Mouse (Mus musculus) intestine, embryonic 15.5 days (tissue): ENCODE data around the gene Camta1. TPM values are rescaled to one million over a fixed set of nuclear protein-coding genes. Genes with fewer than 3 reads are reported as not detected.
A peak's percentile ranks its signal among the peaks of the same experiment; 100 is the strongest.

Experiments
- ATAC-seq: fragments of 200-750 bp; cut with Nextera tagmentation; 2 replicates; pipeline ENCODE4 v1.8.0; 2017; ENCODE audit warnings: moderate TSS enrichment, moderate library complexity
- H3K27ac ChIP-seq: fragments of 300-500 bp; sonication (generic); 2 replicates; pipeline ENCODE4 v1.5.1; 2015; ENCODE audit warnings: mild to moderate bottlenecking, inconsistent platforms
- H3K27me3 ChIP-seq: fragments of 300-500 bp; sonication (generic); replicated peaks from 2 replicates; pipeline ENCODE4 v1.6.1; 2015; ENCODE audit warnings: inconsistent platforms
- H3K36me3 ChIP-seq: fragments of 300-500 bp; sonication (generic); 2 replicates; pipeline ENCODE4 v1.6.1; 2015; ENCODE audit warnings: inconsistent platforms
- H3K4me1 ChIP-seq: fragments of 300-500 bp; sonication (generic); replicated peaks from 2 replicates; pipeline ENCODE4 v1.6.1; 2015; ENCODE audit warnings: inconsistent platforms
- H3K4me2 ChIP-seq: fragments of 300-500 bp; sonication (generic); replicated peaks from 2 replicates; pipeline ENCODE4 v1.6.1; 2015; ENCODE audit warnings: mild to moderate bottlenecking, inconsistent platforms
- H3K4me3 ChIP-seq: fragments of 300-500 bp; sonication (generic); replicated peaks from 2 replicates; pipeline ENCODE4 v1.5.1; 2015; ENCODE audit warnings: inconsistent platforms
- H3K9ac ChIP-seq: fragments of 300-500 bp; sonication (generic); 2 replicates; pipeline ENCODE4 v1.6.1; 2015; ENCODE audit warnings: inconsistent platforms
- H3K9me3 ChIP-seq: fragments of 300-500 bp; sonication (generic); 2 replicates; pipeline ENCODE4 v1.6.1; 2016; ENCODE audit warnings: inconsistent platforms
- WGBS: fragments of 180-500 bp; shearing (Covaris S2); methylation state at CpG from one replicate; pipeline ENCODE4 v1.1.7; 2015; 5-methylcytosine and 5-hydroxymethylcytosine counted together
- polyA plus RNA-seq: library from polyadenylated mRNA; unstranded; fragments of >200 nt; fragmentation: Nextera tagmentation; extraction: Ambion mirVana; gene quantifications from 2 replicates; pipeline ENCODE4 v1.2.1, GENCODE M21; 2015

The Camta1 gene
- 70.2 and 75.7 TPM in 2 replicates for polyA plus RNA-seq

GRCm38 (mm10) chr4:151861806-151862739, at the start of gene Camta1:
Camta1 (minus strand) TSS chr4:151861876.
- peak; percentile 96 for ATAC-seq
- H3K4me1 ChIP-seq: peaks cover 8% of the 10 kb centered on the region; the same call in 1 of the 2 replicates
- under 1% methylated on average over 84 of the region's 85 CpGs for WGBS
- peak within 1 kb of the TSS; percentile 83 for H3K4me3 ChIP-seq
- H3K36me3 ChIP-seq: no peaks in the 10 kb centered on the region
- peak within 1 kb of the TSS; percentile 74 for H3K9ac ChIP-seq
- peak within 1 kb of the TSS; percentile 89 for H3K4me2 ChIP-seq
- peak within 1 kb of the TSS; percentile 96 for H3K27ac ChIP-seq
- no peaks in the 10 kb centered on the region for H3K27me3 ChIP-seq
- no peaks in the 10 kb centered on the region for H3K9me3 ChIP-seq

DNA sequence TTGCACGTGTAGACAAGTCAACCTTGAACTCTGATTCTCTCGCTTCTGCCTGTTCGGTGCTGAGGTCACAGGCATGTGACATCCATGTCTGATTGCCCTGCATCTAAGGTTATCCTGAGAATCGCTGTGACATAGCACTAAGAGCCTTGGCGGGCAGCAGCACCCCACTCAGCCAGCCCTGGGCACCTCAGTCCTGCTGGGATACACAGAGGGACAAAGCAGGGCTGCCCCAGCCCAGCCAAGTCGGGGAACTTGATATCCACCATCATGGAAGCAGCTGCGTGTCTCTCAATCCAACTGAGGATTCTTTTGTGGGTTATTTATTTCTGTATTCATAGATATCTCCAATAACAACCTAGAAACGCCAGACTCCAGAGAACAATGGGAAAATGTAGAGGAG, 47.1 kb upstream of the Camta1 start:
- 70% methylated on average over 8 of the region's 8 CpGs for WGBS

DNA sequence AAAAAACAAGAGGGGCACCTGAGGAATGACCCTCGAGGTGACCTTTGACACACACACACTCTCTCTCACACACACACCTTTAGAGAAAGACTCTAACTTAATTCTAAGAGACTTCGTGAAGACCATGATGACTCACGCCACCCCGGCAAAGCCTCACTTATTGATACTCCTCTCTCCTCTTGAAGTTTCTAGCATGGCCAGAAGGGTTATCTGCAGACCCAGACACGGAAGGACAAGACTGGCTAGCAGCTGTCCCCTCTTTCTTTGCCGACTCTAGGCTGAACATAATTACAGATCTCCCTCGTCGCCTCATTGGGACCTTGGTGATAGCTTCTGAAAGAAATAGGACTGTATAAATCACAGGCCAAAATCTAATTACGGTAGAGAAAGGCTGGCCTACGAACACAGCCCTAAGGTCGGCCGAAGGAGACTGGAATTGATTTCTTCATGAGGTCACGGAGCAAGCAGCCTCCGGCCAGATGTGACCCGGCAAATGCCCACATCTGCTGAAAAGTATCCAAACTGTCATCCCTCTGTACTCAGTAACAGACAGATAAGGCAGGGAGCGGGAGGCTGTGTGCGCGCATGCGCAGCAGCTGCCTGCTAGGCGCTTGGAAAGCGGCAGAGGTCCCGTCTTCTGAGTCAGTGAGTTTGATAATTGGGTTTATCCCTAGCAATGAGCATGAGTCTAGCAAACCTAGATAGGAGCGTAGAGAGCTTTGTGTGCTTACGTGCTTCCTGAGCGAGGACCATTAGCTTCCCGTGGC, 46.1 kb upstream of the Camta1 start:
- Histone ChIP-seq H3K4me3 (no peak overlapping the region), H3K4me2 (0 out of 2 replicates have a peak overlapping the region, but pooled peaks have one; percentile 14), H3K27me3 (0 out of 2 replicates have a peak, but pooled peaks cover 2% of the 10 kb centered on the region), H3K4me1 (0 out of 2 replicates have a peak, but pooled peaks cover 4% of the 10 kb centered on the region), H3K9me3 (no peaks in the 10 kb centered on the region), H3K36me3 (no peaks in the 10 kb centered on the region), H3K9ac (no peak overlapping the region), H3K27ac (no peak overlapping the region)
- 71% methylated on average over 26 of the region's 26 CpGs for WGBS
- no peak for ATAC-seq

More for the DNA sequence above, 47.1 kb upstream of the Camta1 start:
- Histone ChIP-seq H3K27me3 (0 out of 2 replicates have a peak, but pooled peaks cover 2% of the 10 kb centered on the region), H3K4me3 (no peak overlapping the region), H3K4me2 (no peak overlapping the region), H3K36me3 (no peaks in the 10 kb centered on the region), H3K27ac (no peak overlapping the region), H3K9ac (no peak overlapping the region), H3K4me1 (0 out of 2 replicates have a peak, but pooled peaks cover 2% of the 10 kb centered on the region), H3K9me3 (no peaks in the 10 kb centered on the region)
- ATAC-seq: no peak

DNA sequence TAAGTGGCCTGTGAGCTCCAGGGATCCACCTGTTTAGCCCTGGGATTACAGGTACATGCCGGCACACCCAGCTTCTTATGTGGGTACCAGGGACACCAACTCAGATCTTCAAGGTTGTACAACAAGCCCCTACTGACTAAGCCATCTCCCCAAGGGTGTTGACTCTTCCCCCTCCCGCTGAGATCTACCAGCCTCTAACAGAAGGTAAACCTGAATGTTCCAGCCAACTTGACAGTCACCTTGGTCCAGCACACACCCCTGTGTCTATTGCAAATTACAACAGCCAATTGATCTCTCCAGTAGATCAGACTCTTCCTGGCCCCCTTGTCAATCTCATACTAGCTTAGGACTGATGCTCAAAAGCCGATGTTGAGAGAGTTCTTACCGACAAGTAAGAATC, 43.9 kb upstream of the Camta1 start:
- 74% methylated on average over 4 of the region's 4 CpGs for WGBS

DNA sequence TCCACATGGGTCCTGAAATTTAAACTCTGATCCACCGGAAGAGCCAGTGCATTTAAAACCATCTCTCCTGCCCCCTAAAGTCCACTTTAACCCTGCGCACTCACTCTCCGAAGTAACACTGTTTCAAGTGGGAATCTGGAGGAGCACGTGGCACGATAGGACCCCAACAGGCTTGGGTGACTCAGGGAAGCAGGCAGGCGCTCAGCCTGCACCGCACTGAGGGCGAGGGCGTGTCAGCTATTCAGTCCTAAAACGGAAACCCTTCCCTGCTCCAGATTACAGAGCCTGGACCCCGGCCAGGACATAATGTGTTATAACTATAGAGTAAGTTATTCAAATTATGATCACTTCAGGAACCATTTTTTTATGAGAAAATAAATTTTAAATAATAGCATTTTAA, 42.4 kb upstream of the Camta1 start:
- Histone ChIP-seq H3K27me3 (0 out of 2 replicates have a peak, but pooled peaks cover 2% of the 10 kb centered on the region), H3K27ac (no peak overlapping the region), H3K4me3 (no peak overlapping the region), H3K36me3 (no peaks in the 10 kb centered on the region), H3K9ac (no peak overlapping the region), H3K4me1 (0 out of 2 replicates have a peak, but pooled peaks cover 6% of the 10 kb centered on the region), H3K9me3 (no peaks in the 10 kb centered on the region), H3K4me2 (no peak overlapping the region)
- no peak for ATAC-seq
- WGBS: 37% methylated on average over 11 of the region's 11 CpGs

More for the DNA sequence above, 43.9 kb upstream of the Camta1 start:
- ATAC-seq: no peak
- H3K36me3 ChIP-seq: no peaks in the 10 kb centered on the region
- H3K4me2 ChIP-seq: no peak overlapping the region
- H3K27ac ChIP-seq: no peak overlapping the region
- 0 out of 2 replicates have a peak, but pooled peaks cover 6% of the 10 kb centered on the region for H3K4me1 ChIP-seq
- H3K4me3 ChIP-seq: no peak overlapping the region
- no peak overlapping the region for H3K9ac ChIP-seq
- H3K27me3 ChIP-seq: 0 out of 2 replicates have a peak, but pooled peaks cover 2% of the 10 kb centered on the region
- H3K9me3 ChIP-seq: no peaks in the 10 kb centered on the region

GRCm38 (mm10) chr4:151902689-151903241, 41.1 kb upstream of the Camta1 start:
- Histone ChIP-seq H3K4me3 (no peak overlapping the region), H3K4me1 (0 out of 2 replicates have a peak, but pooled peaks cover 6% of the 10 kb centered on the region), H3K27ac (no peak overlapping the region), H3K9ac (no peak overlapping the region), H3K9me3 (no peaks in the 10 kb centered on the region), H3K36me3 (no peaks in the 10 kb centered on the region), H3K4me2 (no peak overlapping the region), H3K27me3 (0 out of 2 replicates have a peak, but pooled peaks cover 2% of the 10 kb centered on the region)
- 46% methylated on average over 14 of the region's 14 CpGs for WGBS
- ATAC-seq: 0 out of 2 replicates have a peak, but pooled peaks have one; percentile 23

DNA sequence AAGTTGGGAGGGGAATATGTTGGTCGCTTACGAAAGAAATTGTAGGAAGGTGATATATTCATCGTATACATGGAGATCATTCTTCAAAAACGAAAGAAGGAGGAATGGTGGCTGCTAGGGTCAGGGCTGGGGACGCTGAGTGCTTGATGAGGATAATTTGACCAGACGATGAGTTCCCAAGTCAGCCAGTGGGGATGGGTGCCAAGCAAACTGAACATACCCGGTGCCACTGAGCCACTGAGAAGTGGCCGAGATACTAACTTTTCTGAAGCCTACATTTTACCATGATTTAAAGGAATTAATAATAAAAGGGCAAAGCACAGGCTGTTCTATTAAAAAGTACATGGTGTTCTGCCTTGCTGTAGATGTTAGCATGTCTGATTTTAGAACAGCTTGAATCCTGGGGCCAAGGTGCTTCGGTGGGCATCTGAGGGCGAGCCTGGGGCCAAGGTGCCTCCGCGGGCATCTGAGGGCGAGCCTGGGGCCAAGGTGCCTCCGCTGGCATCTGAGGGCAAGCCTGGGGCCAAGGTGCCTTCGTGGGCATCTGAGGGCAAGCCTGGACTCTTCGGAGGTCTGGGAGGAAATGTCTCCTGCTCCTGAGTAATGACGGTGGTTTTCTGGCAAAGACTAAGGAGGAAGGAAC, 40.5 kb upstream of the Camta1 start:
- 75% methylated on average over 17 of the region's 17 CpGs for WGBS
- no peak for ATAC-seq
- no peak overlapping the region for H3K4me3 ChIP-seq

GRCm38 (mm10) chr4:151901422-151901821, 39.7 kb upstream of the Camta1 start:
- H3K9me3 ChIP-seq: no peaks in the 10 kb centered on the region
- H3K27ac ChIP-seq: no peak overlapping the region
- no peak overlapping the region for H3K4me3 ChIP-seq
- WGBS: 58% methylated on average over 11 of the region's 11 CpGs
- H3K4me1 ChIP-seq: 0 out of 2 replicates have a peak, but pooled peaks cover 6% of the 10 kb centered on the region
- ATAC-seq: no peak
- no peak overlapping the region for H3K4me2 ChIP-seq
- H3K27me3 ChIP-seq: no peaks in the 10 kb centered on the region
- H3K36me3 ChIP-seq: no peaks in the 10 kb centered on the region
- no peak overlapping the region for H3K9ac ChIP-seq

More for the DNA sequence above, 40.5 kb upstream of the Camta1 start:
- no peaks in the 10 kb centered on the region for H3K9me3 ChIP-seq
- no peaks in the 10 kb centered on the region for H3K36me3 ChIP-seq
- 0 out of 2 replicates have a peak, but pooled peaks cover 6% of the 10 kb centered on the region for H3K4me1 ChIP-seq
- H3K4me2 ChIP-seq: no peak overlapping the region
- no peaks in the 10 kb centered on the region for H3K27me3 ChIP-seq
- no peak overlapping the region for H3K9ac ChIP-seq
- H3K27ac ChIP-seq: no peak overlapping the region

DNA sequence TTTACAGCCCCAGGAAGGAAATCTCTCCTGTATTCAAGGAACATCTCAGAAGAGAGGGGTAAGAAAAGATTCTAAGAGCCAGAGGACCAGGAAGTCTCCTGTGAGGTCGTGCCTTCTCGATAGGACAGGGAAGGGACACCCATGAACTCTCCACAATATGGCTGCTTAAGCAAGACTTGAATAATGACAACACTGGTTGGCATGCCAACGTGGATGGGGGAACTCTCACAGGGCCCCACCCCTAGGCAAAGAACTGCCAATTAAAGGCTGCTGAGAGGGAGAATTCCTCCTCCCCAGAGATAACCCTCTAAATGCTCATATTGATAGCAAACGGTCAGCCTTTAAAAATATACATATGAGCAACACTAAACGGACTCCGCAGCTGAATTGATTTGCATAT, 39.1 kb upstream of the Camta1 start:
- H3K4me2 ChIP-seq: no peak overlapping the region
- no peak overlapping the region for H3K9ac ChIP-seq
- H3K36me3 ChIP-seq: no peaks in the 10 kb centered on the region
- no peak overlapping the region for H3K27ac ChIP-seq
- ATAC-seq: no peak
- H3K9me3 ChIP-seq: no peaks in the 10 kb centered on the region
- no peaks in the 10 kb centered on the region for H3K27me3 ChIP-seq
- 0 out of 2 replicates have a peak, but pooled peaks cover 6% of the 10 kb centered on the region for H3K4me1 ChIP-seq
- H3K4me3 ChIP-seq: no peak overlapping the region
- 79% methylated on average over 6 of the region's 6 CpGs for WGBS

DNA sequence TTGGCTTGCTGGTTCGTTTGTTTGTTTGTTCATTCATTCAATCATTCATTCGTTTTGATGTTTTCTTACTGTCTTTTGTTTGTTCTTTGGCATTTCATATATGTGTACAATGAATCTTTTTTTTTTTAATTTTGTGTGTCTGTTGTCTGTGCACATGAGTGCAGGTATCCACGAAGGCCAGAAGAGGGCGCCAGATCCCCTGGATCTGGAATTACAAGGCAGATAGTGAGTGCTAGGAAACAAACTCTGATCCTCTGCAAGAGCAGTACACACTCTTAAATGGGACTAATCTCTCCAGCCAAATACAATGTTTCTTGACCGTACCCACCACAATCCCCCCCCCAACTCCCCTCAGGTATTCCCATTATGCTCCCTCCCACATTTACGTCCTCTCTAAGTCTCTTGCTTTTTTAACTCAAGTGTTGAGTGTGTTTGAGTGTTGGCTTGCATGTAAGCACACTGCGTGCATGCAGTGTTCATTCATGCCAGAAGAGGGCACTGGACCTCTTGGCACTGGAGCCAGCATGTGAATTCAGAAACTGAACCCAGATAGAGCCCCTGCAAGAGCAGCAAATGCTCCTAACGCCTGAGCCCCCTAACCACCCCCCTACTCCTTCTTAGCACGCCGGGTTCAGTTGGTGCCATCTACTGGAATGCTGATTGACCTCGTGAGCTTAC, 38.2 kb upstream of the Camta1 start:
- Histone ChIP-seq H3K9me3 (no peaks in the 10 kb centered on the region), H3K27me3 (no peaks in the 10 kb centered on the region), H3K27ac (no peak overlapping the region), H3K4me3 (no peak overlapping the region), H3K9ac (no peak overlapping the region), H3K4me2 (no peak overlapping the region), H3K36me3 (no peaks in the 10 kb centered on the region), H3K4me1 (0 out of 2 replicates have a peak, but pooled peaks cover 6% of the 10 kb centered on the region)
- WGBS: 65% methylated on average over 11 of the region's 11 CpGs
- ATAC-seq: no peak
